Mouse (Mus musculus): ENCODE data around the gene Gm49486.

- TF ChIP-seq POLR2A (IDR thresholded peaks at IDR 0.05; ENCODE audit: borderline replicate concordance, extremely low read depth, low read depth, low read length) = no peak
- no peak for TF ChIP-seq CTCF (IDR thresholded peaks at IDR 0.05; ENCODE audit: insufficient read depth, low read length)
These were observed 74.5 kb downstream of the Gm49486 start for GRCm38 (mm10) chr15:79303725-79304124.
